ENCODE assay signal across 12 mouse cellular contexts in the genomic region with DNA sequence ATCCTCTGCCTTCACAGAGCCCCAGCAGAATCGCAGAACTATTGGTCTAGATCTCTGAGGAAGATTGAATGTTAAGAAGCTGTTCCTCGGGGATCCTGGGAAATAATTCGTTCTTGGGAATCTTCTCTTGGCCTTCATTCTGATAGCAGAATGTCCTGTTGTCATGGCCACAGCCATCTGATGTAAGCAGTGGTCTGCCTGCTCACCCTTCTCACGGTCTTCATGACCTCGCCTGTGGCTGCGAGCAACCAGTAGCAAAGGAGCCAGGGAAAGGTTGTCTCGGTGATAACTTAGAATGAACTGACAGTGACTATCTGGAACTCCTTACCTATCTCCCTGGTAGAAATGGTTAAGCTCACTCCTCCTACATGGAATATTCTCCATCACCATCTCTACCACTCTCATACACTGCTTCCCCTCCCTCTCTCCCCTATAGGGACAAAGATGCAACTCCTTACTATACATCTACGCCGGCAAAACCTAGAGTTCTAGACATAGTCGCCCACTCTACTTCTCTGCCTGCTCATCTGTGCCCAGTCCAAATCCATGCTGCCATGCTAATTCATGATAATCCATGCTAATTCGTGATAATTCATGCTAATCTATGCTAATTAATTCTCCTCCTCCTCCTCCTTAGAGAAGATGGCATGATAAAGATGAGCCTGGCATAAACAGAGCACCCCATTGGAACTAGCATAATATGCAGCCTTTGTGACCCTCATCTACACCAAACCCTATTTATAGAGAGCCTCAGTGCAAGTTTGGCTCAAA. TPM values are rescaled to one million over a fixed set of nuclear protein-coding genes. Genes with fewer than 3 reads are reported as not detected.
A peak's percentile ranks its signal among the peaks of the same experiment; 100 is the strongest.
DNase-seq lines count a peak whose midpoint lies in the region; ATAC-seq and TF ChIP-seq lines count a peak whose summit lies in the region.
"Had no signal": no experiment of that assay in that cellular context is flagged by ENCODE, and none has a peak within 500 bp of the region (broad histone marks: within the 10 kb centered on the region; RNA-seq: fewer than 3 reads in every experiment).

No protein-coding gene starts in this region.

- no peak overlapping the region for H3K9ac ChIP-seq in midbrain, embryonic 12.5 days (replicated peaks)

- H3K27me3 ChIP-seq in testis, adult 2 months (ENCODE audit: control insufficient read depth, insufficient read depth, low read length), result no peaks in the 10 kb centered on the region
- no peaks in the 10 kb centered on the region for H3K27me3 ChIP-seq in midbrain, embryonic 12.5 days

- H3K27ac ChIP-seq in testis, adult 2 months (ENCODE audit: control insufficient read depth, insufficient read depth, low read depth, low read length), result no peak overlapping the region
- H3K27ac ChIP-seq in midbrain, embryonic 12.5 days (replicated peaks), result no peak overlapping the region

- H3K4me1 ChIP-seq in testis, adult 2 months (ENCODE audit: control insufficient read depth, insufficient read depth, low read length), result no peaks in the 10 kb centered on the region
- peaks cover 8% of the 10 kb centered on the region; the same call in 1 of the 2 replicates for H3K4me1 ChIP-seq in midbrain, embryonic 12.5 days

- peak; percentile 34; the same call in 1 of the 2 replicates for ATAC-seq in midbrain, embryonic 12.5 days (ENCODE audit: low FRiP score, low read depth)
- no peak for ATAC-seq in CD4-positive, CD25-positive, alpha-beta regulatory T cell, adult 4 months
- ATAC-seq: Patski had no signal

- WGBS in midbrain, embryonic 12.5 days, result 69% methylated on average over 11 of the region's 11 CpGs

- no peaks in the 10 kb centered on the region for H3K9me3 ChIP-seq in midbrain, embryonic 12.5 days

- no peak for TF ChIP-seq CTCF in testis, adult 2 months (IDR thresholded peaks at IDR 0.05; ENCODE audit: control insufficient read depth, insufficient read depth, insufficient replicate concordance, low read depth, low read length)

- H3K4me2 ChIP-seq in midbrain, embryonic 12.5 days (replicated peaks), result no peak overlapping the region

- no peak for TF ChIP-seq POLR2A in testis, adult 2 months (IDR thresholded peaks at IDR 0.05; ENCODE audit: control insufficient read depth, low read depth, low read length)

- peak overlapping the region; percentile 47; the same call in 1 of the 2 replicates for H3K4me3 ChIP-seq in testis, adult 2 months (ENCODE audit: control insufficient read depth, low read depth, low read length)
- no peak overlapping the region for H3K4me3 ChIP-seq in midbrain, embryonic 12.5 days

- H3K36me3 ChIP-seq in testis, adult 2 months (ENCODE audit: control insufficient read depth, insufficient read depth, low read length), result no peaks in the 10 kb centered on the region
- H3K36me3 ChIP-seq in midbrain, embryonic 12.5 days, result no peaks in the 10 kb centered on the region

- DNase-seq in layer of hippocampus, adult 11-12 months (ENCODE audit: low spot score), result peak; percentile 20
- DNase-seq in layer of hippocampus, postnatal 36 days, result no peak
- DNase-seq in testis, postnatal 10 days (ENCODE audit: low spot score), result no peak
- DNase-seq in T-cell, adult 2 months (ENCODE audit: low spot score), result no peak
- DNase-seq: adrenal gland, postnatal 14 days; cerebellum, adult 11 months; kidney, postnatal 14 days had no signal

RNA-seq across cellular contexts. Expression of gene Krt73, which starts 1.1 kb away (rescaled TPM):
- total RNA-seq in layer of hippocampus, postnatal 36 days (2021), result 1 to 10 TPM; 5.8 to 8.1 TPM
- 1.4 and 1.6 TPM in 2 replicates for polyA plus RNA-seq in testis, adult 2 months (2012; rRNA removed)
- polyA plus RNA-seq in midbrain, embryonic 12.5 days (2016; fragmentation: Nextera tagmentation; extraction: Ambion mirVana), result 0.34 TPM in 2 replicates
- polyA plus RNA-seq in CD4-positive, CD25-positive, alpha-beta regulatory T cell, adult 4 months (2017; shearing (Covaris generic)), result not detected
- total RNA-seq: adrenal gland, postnatal 14 days had no signal
- polyA plus RNA-seq: lung, embryonic 16.5 days; Patski had no signal

RNA-seq across cellular contexts. Expression of gene Krt2, which starts 14.7 kb away (rescaled TPM):
- 1 to 10 TPM; 4.6 to 6.4 TPM for total RNA-seq in layer of hippocampus, postnatal 36 days (2021)
- polyA plus RNA-seq in testis, adult 2 months (2012; rRNA removed), result not detected in 2 replicates
- polyA plus RNA-seq in midbrain, embryonic 12.5 days (2016; fragmentation: Nextera tagmentation; extraction: Ambion mirVana), result not detected in 2 replicates
- polyA plus RNA-seq in CD4-positive, CD25-positive, alpha-beta regulatory T cell, adult 4 months (2017; shearing (Covaris generic)), result not detected
- total RNA-seq: adrenal gland, postnatal 14 days had no signal
- polyA plus RNA-seq: lung, embryonic 16.5 days; Patski had no signal

RNA-seq across cellular contexts. Expression of gene Krt72, which starts 17.0 kb away (rescaled TPM):
- not detected for total RNA-seq in layer of hippocampus, postnatal 36 days (2021)
- not detected in 2 replicates for polyA plus RNA-seq in testis, adult 2 months (2012; rRNA removed)
- polyA plus RNA-seq in midbrain, embryonic 12.5 days (2016; fragmentation: Nextera tagmentation; extraction: Ambion mirVana), result not detected in 2 replicates
- polyA plus RNA-seq in CD4-positive, CD25-positive, alpha-beta regulatory T cell, adult 4 months (2017; shearing (Covaris generic)), result not detected
- total RNA-seq: adrenal gland, postnatal 14 days had no signal
- polyA plus RNA-seq: lung, embryonic 16.5 days; Patski had no signal

RNA-seq across cellular contexts. Expression of gene Krt1, which starts 47.4 kb away (rescaled TPM):
- 1 to 10 TPM; 3.5 to 4.6 TPM for total RNA-seq in layer of hippocampus, postnatal 36 days (2021)
- polyA plus RNA-seq in testis, adult 2 months (2012; rRNA removed), result 0.13 TPM in 1 of 2 replicates, not detected in the other
- polyA plus RNA-seq in midbrain, embryonic 12.5 days (2016; fragmentation: Nextera tagmentation; extraction: Ambion mirVana), result 2.3 and 4.6 TPM in 2 replicates
- not detected for polyA plus RNA-seq in CD4-positive, CD25-positive, alpha-beta regulatory T cell, adult 4 months (2017; shearing (Covaris generic))
- polyA plus RNA-seq: Patski had no signal
